Mouse (Mus musculus) right cerebral cortex, postnatal 14 days (tissue): ENCODE measurements around the gene Slc9a3r1.

Source experiments
- DNase-seq: peaks from one replicate; pipeline ENCODE4 v3.0.0; 2022

Gene Slc9a3r1

GRCm38 (mm10) chr11:115163568-115164150, 518 bp downstream of the Slc9a3r1 start:
- DNase-seq: peak; percentile 43

GRCm38 (mm10) chr11:115164341-115164975, 1.3 kb downstream of the Slc9a3r1 start:
- DNase-seq: no peak

GRCm38 (mm10) chr11:115164976-115165374, 1.8 kb downstream of the Slc9a3r1 start:
- no peak for DNase-seq

- no peak for DNase-seq
Measured at GRCm38 (mm10) chr11:115166776-115167175, 3.6 kb downstream of the Slc9a3r1 start.

- DNase-seq: no peak
Measured at GRCm38 (mm10) chr11:115167631-115168249, 4.6 kb downstream of the Slc9a3r1 start.

- no peak for DNase-seq
Measured at GRCm38 (mm10) chr11:115169430-115169829, 6.3 kb downstream of the Slc9a3r1 start.

GRCm38 (mm10) chr11:115171125-115171524, 8.0 kb downstream of the Slc9a3r1 start:
- DNase-seq: no peak

- DNase-seq: no peak
Measured at GRCm38 (mm10) chr11:115172825-115173287, 9.7 kb downstream of the Slc9a3r1 start.

- no peak for DNase-seq
Measured at GRCm38 (mm10) chr11:115173549-115174339, 10.6 kb downstream of the Slc9a3r1 start.

- no peak for DNase-seq
Measured at GRCm38 (mm10) chr11:115176399-115177190, 13.5 kb downstream of the Slc9a3r1 start.

GRCm38 (mm10) chr11:115177559-115178195, 14.5 kb downstream of the Slc9a3r1 start:
- no peak for DNase-seq

GRCm38 (mm10) chr11:115178766-115179165, 15.6 kb downstream of the Slc9a3r1 start:
- DNase-seq: no peak

GRCm38 (mm10) chr11:115179191-115179590, 16.1 kb downstream of the Slc9a3r1 start:
- peak; percentile 49 for DNase-seq

- no peak for DNase-seq
Measured at GRCm38 (mm10) chr11:115179881-115180280, 16.7 kb downstream of the Slc9a3r1 start.

- DNase-seq: peak; percentile 82
Measured at GRCm38 (mm10) chr11:115181913-115182638, 18.9 kb downstream of the Slc9a3r1 start.

- no peak for DNase-seq
Measured at GRCm38 (mm10) chr11:115184973-115185372, 21.8 kb downstream of the Slc9a3r1 start.

- peak; percentile 100 for DNase-seq
Measured at GRCm38 (mm10) chr11:115187224-115187639, 24.1 kb downstream of the Slc9a3r1 start, which contains the start of gene Tmem104. Tmem104 (plus strand) TSS chr11:115187487.

GRCm38 (mm10) chr11:115187693-115188092, 24.6 kb downstream of the Slc9a3r1 start, which contains the start of gene Nat9:
Nat9 (minus strand) TSS chr11:115187859.
- DNase-seq: no peak

- no peak for DNase-seq
Measured at GRCm38 (mm10) chr11:115188539-115189231, 25.5 kb downstream of the Slc9a3r1 start.

GRCm38 (mm10) chr11:115189304-115189703, 26.2 kb downstream of the Slc9a3r1 start:
- no peak for DNase-seq
